Mouse (Mus musculus): Measurements from ENCODE around the gene Kcnk16. TPM values are rescaled to one million over a fixed set of nuclear protein-coding genes. Genes with fewer than 3 reads are reported as not detected.

The Kcnk16 gene
- total and polyA plus RNA-seq, 2 experiments: not detected

DNA sequence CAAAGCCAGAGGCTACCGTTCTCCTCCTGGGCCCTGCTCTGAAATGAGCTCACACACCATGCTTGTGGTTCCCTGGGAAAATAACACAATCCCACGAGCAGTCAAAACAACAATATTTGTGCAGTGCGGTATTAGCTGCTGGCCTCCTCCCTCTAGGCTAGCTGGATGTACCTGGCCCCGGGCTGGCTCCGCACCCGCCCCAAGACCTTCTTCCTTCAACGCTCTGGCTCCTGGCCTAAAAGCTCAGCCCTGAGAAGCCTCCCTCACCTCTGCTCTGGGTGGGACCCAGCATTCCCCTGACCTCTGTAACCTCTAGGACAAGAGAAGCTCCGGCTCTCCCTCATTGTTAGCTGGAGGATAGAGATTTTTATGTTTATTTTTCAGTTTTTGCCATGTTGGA lies 26.5 kb downstream of the Kcnk16 start:
- 27% methylated on average over 8 of the region's 8 CpGs for WGBS
- 0 out of 2 replicates have a peak overlapping the region, but pooled peaks have one; percentile 9 for H3K9ac ChIP-seq (ENCODE audit: low read depth, low read length)

DNA sequence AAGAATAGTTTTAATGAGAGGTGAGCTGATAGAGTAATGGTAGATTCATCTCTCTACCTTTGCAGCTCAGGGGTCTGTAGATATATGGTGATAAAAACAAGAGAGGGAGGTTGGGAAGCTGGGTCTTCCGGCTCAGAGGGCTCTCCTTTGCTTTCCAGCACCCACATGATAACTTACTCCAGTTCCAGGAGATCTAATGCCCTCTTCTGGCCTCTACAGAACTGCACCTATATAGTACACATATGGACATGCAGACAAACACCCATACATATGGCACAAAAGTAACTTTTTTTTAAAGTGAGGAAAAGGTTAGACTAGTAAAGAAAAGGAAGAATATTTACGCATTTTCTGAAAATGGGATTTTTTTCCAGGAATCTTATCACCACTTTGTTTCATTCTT lies 34.6 kb downstream of the Kcnk16 start:
- Histone ChIP-seq H3K4me1 (ENCODE audit: control insufficient read depth, insufficient read depth, low read length) (peaks cover 20% of the 10 kb centered on the region), H3K36me3 (ENCODE audit: control insufficient read depth, insufficient read depth, low read length) (no peaks in the 10 kb centered on the region), H3K27me3 (ENCODE audit: control insufficient read depth, insufficient read depth, low read length) (no peaks in the 10 kb centered on the region), H3K9ac (ENCODE audit: low read depth, low read length) (no peak overlapping the region), H3K79me2 (ENCODE audit: control insufficient read depth, insufficient read depth, low read length) (no peaks in the 10 kb centered on the region; the same call in 1 of the 2 replicates), H3K4me3 (ENCODE audit: insufficient read depth, low read depth, low read length) (no peak overlapping the region), H3K27ac (replicated peaks; ENCODE audit: insufficient read depth, low read depth, low read length) (no peak overlapping the region)
- no peak for DNase-seq (ENCODE audit: extremely low read depth, low read depth, low spot score)
- 99% methylated on average over 2 of the region's 2 CpGs for WGBS
- TF ChIP-seq POLR2A (IDR thresholded peaks at IDR 0.05; ENCODE audit: extremely low read depth, insufficient read depth, low read length) (no peak), CTCF (IDR thresholded peaks at IDR 0.05; ENCODE audit: low read depth, low read length) (no peak)

More for the DNA sequence above, 26.5 kb downstream of the Kcnk16 start:
- peak overlapping the region; percentile 14 for H3K27ac ChIP-seq (replicated peaks; ENCODE audit: insufficient read depth, low read depth, low read length)
- H3K27me3 ChIP-seq (ENCODE audit: control insufficient read depth, insufficient read depth, low read length): no peaks in the 10 kb centered on the region
- DNase-seq (ENCODE audit: extremely low read depth, low read depth, low spot score): peak; percentile 77
- H3K4me1 ChIP-seq (ENCODE audit: control insufficient read depth, insufficient read depth, low read length): peaks cover 15% of the 10 kb centered on the region
- H3K79me2 ChIP-seq (ENCODE audit: control insufficient read depth, insufficient read depth, low read length): no peaks in the 10 kb centered on the region; the same call in 1 of the 2 replicates
- no peaks in the 10 kb centered on the region for H3K36me3 ChIP-seq (ENCODE audit: control insufficient read depth, insufficient read depth, low read length)
- no peak overlapping the region for H3K4me3 ChIP-seq (ENCODE audit: insufficient read depth, low read depth, low read length)
- TF ChIP-seq POLR2A (IDR thresholded peaks at IDR 0.05; ENCODE audit: extremely low read depth, insufficient read depth, low read length): no peak
- TF ChIP-seq CTCF (IDR thresholded peaks at IDR 0.05; ENCODE audit: low read depth, low read length): no peak

DNA sequence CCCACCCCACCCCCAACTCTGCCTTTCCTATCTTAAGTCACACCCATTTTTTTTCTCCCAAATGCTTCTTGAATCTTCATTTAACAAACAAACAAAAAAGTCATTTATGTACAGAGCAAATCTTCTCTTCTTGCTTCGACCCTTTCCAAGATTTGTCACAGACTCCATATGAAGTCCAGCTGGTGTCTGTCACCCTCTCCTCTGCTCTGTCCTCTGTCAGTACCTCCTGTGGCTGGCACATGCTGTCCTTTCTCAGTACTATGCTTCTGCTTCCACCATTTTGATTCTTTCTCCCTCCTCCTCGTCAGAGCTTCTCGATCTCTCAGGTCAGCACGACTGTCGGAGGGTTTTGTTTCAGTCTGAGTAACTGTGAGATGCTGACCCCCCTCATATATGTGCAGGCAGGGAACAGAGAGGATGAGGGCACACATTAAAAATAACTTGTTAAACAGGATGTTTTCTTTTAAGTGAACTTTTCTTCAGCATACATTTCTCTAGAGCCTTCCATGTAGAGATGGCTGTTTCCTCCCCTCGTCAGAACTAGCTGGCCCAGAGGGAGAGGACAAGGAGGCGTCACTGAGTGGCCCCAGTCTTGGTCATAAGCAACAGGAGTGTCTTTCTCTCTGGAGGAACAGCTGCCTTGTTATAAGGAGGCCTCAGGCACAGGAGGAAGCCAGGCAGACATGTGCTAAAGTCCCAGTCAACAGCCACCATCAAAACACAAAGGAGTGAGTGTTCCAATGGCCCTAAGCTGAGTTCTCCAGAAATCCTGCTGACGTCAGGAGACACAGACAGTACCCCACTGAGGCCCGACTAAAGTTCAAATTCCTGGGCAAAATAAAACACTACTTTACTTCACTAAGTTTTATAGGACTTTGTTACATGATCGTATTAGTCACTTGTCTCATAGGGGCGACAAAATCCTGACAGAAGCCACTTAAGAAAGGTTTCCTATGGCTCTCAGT lies 35.7 kb downstream of the Kcnk16 start:
- no peak for TF ChIP-seq POLR2A (IDR thresholded peaks at IDR 0.05; ENCODE audit: extremely low read depth, insufficient read depth, low read length)
- TF ChIP-seq CTCF (IDR thresholded peaks at IDR 0.05; ENCODE audit: low read depth, low read length): no peak
- no peaks in the 10 kb centered on the region for H3K27me3 ChIP-seq (ENCODE audit: control insufficient read depth, insufficient read depth, low read length)
- no peaks in the 10 kb centered on the region; the same call in 1 of the 2 replicates for H3K79me2 ChIP-seq (ENCODE audit: control insufficient read depth, insufficient read depth, low read length)
- H3K4me1 ChIP-seq (ENCODE audit: control insufficient read depth, insufficient read depth, low read length): peaks cover 29% of the 10 kb centered on the region
- H3K4me3 ChIP-seq (ENCODE audit: insufficient read depth, low read depth, low read length): no peak overlapping the region
- H3K9ac ChIP-seq (ENCODE audit: low read depth, low read length): no peak overlapping the region
- DNase-seq (ENCODE audit: extremely low read depth, low read depth, low spot score): peak; percentile 55
- H3K36me3 ChIP-seq (ENCODE audit: control insufficient read depth, insufficient read depth, low read length): no peaks in the 10 kb centered on the region
- 83% methylated on average over 11 of the region's 11 CpGs for whole genome bisulfite sequencing
- H3K27ac ChIP-seq (replicated peaks; ENCODE audit: insufficient read depth, low read depth, low read length): no peak overlapping the region

DNA sequence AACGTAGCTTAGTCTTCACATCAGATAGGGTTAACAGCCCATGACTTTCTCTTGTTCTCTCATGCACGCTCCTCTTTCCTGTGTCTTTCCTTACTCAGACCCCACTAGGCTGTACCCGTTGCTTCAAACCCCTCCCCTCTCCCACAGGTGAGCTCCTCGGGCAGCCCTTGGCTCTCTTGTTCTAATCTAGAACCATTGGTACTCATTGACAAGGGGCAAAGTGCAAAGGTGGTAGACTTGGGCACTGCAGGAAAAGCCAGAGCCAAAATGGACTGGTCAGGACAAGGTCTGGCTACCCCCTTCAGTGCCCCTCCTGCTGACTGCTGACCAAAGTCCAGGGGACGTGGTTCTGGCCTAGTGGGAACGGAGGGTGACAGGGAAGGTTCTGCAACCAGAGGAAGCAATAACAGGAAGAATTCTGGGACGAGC lies 38.9 kb downstream of the Kcnk16 start:
- Histone ChIP-seq H3K79me2 (ENCODE audit: control insufficient read depth, insufficient read depth, low read length) (no peaks in the 10 kb centered on the region), H3K4me1 (ENCODE audit: control insufficient read depth, insufficient read depth, low read length) (peaks cover 46% of the 10 kb centered on the region), H3K27ac (replicated peaks; ENCODE audit: insufficient read depth, low read depth, low read length) (peak overlapping the region; percentile 96), H3K27me3 (ENCODE audit: control insufficient read depth, insufficient read depth, low read length) (no peaks in the 10 kb centered on the region), H3K9ac (ENCODE audit: low read depth, low read length) (peak overlapping the region; percentile 4; the same call in 1 of the 2 replicates), H3K36me3 (ENCODE audit: control insufficient read depth, insufficient read depth, low read length) (no peaks in the 10 kb centered on the region), H3K4me3 (ENCODE audit: insufficient read depth, low read depth, low read length) (no peak overlapping the region)
- TF ChIP-seq CTCF (IDR thresholded peaks at IDR 0.05; ENCODE audit: low read depth, low read length) (no peak), POLR2A (IDR thresholded peaks at IDR 0.05; ENCODE audit: extremely low read depth, insufficient read depth, low read length) (no peak)
- peak; percentile 99 for DNase-seq (ENCODE audit: extremely low read depth, low read depth, low spot score)
- WGBS: 26% methylated on average over 7 of the region's 7 CpGs

DNA sequence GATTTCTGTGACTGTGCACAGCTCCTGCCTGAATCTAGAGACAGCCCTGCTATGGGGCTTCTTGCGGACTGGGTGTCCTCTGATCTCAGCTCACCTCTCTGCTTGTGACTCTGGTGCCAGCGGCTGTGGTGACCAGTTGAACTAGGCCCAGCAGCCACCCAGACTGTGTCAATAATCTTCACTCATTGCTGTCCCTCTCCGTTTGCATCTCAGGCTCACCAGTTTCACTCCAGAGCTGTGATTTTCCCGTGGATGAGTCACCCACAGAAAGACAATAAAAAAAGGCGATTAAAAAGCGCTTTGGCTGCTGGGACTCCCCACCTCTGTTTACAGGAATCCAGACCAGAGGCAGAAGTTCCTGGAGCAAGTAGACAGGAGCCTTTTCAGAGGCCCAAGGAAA lies 39.6 kb downstream of the Kcnk16 start:
- 24% methylated on average over 6 of the region's 6 CpGs for WGBS

More for the DNA sequence above, 39.6 kb downstream of the Kcnk16 start:
- Histone ChIP-seq H3K9ac (ENCODE audit: low read depth, low read length) (peak overlapping the region; percentile 60), H3K79me2 (ENCODE audit: control insufficient read depth, insufficient read depth, low read length) (no peaks in the 10 kb centered on the region), H3K27ac (replicated peaks; ENCODE audit: insufficient read depth, low read depth, low read length) (peak overlapping the region; percentile 96), H3K36me3 (ENCODE audit: control insufficient read depth, insufficient read depth, low read length) (no peaks in the 10 kb centered on the region), H3K4me1 (ENCODE audit: control insufficient read depth, insufficient read depth, low read length) (peaks cover 50% of the 10 kb centered on the region), H3K4me3 (ENCODE audit: insufficient read depth, low read depth, low read length) (no peak overlapping the region), H3K27me3 (ENCODE audit: control insufficient read depth, insufficient read depth, low read length) (no peaks in the 10 kb centered on the region)
- TF ChIP-seq POLR2A (IDR thresholded peaks at IDR 0.05; ENCODE audit: extremely low read depth, insufficient read depth, low read length) (no peak), CTCF (IDR thresholded peaks at IDR 0.05; ENCODE audit: low read depth, low read length) (no peak)
- peak; percentile 92 for DNase-seq (ENCODE audit: extremely low read depth, low read depth, low spot score)

All from liver, adult 2 months (tissue).